Mouse (Mus musculus): ENCODE measurements around the gene Rad51. TPM values are rescaled to one million over a fixed set of nuclear protein-coding genes. Genes with fewer than 3 reads are reported as not detected.

Gene Rad51
- 8.4 TPM for polyA plus RNA-seq (2017; shearing (Covaris generic))

DNA sequence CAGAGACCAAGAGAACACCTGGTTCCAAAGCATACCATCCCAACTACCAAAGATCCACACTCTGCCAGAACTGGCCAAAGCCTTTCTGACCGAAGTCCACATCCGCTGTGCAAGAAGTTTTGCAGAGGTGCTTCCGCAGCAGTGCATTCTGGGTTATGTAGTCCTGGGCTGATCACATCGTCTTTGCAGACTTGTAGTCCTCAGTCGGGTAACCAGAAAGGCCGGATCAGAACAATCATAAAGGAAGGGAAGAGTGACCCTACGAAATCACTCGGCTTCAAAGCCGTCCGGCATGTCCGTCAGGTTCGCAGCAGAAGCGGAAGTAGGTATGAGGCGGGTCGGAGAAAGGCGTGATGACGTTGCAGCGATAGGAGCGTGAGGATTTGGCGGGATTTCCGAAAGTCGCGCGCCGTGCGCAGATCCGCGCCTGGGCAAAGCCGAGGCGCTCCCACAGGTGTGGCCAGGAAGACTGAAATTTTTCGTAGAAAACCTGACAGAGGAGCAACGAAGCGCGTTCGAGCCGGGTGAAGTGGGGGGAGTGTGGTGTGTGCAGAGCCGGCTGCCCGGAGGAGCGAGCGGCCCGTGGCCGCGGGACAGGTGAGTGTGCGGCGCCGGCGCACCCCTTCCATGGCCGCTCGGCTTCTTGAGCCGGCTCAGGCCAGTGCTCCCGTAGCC lies at the start of gene Rad51:
TSS of gene Rad51 (plus strand) at position 356 of the 675 bp plus-strand sequence.

DNA sequence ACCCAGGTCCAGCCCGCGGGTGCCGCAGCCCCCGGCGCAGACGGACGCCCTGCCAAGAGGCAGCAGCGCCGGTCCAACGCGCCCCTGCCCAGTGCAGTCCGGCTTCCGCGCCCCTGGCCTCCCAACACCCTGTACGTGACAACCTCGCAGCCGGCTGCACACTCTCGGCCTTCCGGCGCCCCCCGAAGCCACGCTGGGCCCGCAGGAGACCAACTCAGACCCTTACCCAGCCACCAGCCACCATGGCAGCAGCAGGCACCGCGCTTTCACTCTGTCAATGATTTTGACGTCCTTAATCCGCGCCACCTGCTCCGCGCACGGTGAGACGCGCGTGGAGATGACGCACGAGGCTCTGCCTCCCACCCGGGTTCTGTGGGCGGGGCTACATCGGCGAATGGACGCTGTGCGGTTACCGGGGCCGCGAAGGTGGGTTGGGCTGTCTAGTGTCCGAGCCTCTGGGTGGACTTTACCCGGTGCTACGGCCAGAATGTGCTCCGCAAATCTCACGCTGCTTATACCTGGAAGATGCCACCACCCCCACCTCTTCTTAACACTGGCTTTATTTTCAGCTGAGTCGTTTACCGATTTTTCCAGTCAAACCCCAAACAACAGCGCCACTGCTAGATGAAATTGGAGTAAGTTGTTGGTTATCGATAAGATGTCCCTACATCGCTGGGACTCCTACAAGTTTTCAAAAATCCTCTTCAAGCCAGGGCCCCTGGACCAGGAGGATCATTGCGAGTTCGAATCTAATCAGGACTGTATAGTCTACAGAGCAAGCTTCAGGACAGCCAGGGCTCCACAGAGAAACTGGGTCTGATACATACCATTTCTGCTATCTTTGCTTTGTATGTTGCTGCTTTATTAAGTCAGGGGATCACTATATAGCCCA lies 44.3 kb downstream of the Rad51 start, which contains the start of gene Rmdn3:
TSS of gene Rmdn3 (minus strand) at position 354 of the 892 bp plus-strand sequence.

DNA sequence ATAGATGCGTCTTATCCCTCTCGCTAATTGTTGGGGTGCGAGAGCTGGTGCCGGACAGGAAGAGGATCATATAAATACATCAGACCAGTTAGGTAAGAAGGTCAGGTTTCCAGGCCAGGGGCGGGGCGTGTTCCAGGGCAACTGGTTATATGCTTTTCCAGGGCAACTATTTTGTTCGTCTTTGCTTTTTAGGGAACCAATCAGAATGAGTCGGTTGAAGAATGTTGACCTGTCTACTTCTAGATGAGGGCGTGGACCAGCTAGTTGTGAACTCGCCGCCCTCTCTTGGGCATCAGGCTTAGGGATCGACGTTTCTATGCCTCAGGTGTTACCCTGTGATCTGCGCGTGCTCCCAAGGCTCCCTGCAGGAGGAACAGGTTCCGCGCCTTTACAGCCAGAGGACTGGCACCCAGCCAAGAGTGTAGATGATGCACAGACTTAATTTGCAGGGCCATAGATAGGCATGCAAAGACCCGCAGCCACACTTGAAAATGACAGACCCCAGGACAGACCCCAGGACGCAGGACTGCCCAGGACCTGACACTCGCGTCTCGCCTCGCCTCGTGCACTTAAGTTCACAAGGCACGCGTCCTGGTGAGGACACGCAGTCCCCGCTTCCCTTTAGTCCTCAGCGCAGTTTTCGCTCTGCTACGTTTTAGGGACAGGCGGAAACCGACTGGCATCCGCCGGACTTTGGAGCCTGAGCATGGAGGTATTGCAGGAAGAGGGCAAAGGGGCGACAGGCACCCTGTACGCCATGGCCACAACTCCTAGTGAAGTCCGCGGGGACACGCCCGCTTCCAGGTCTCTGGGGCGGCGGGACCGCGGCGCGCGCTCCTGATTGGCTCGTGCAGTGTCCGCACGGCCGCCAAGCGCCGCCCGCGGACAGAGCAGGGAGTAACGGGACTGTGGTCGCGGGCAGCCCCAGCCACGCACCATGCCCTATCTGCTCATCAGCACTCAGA lies 54.6 kb downstream of the Rad51 start, which contains the start of gene Gchfr:
TSS of gene Gchfr (plus strand) at position 873 of the 965 bp plus-strand sequence.

DNA sequence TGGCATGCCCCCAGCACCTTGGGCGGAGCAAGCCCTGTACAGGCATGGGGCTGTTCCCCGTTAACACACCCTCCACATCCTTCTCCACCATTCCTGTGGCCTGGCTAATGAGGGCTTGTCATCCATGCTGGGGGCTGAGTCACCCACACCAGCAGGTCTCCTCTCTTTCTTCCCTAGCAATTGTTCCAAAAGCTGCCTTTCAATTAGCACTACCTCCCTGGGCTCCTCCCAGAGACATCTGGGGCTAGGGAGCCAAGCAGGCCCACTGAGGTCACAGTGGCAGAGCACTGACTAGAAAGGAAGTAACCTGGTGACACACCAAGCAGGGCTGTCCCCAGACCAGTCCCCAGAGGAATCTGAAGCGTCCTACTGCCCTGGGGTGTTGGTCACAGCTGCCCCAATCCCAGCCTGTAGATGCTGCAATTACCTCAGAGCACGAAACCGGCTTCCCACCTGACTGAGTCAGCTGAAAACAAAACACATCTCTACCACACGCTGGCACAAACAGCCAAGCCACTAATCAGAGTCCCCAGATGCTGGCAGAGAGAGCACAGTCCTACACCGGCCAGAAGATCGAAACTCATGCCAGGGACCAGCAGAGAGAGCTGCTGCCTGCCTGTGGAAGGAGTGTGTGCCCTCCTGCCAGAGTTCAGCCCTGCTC lies 61.5 kb downstream of the Rad51 start, which contains the start of gene Gm14137:
TSS of gene Gm14137 (plus strand) at position 519 of the 661 bp plus-strand sequence.

Other genes with a start within 250 kb of the Rad51 start
- 2.2 TPM for gene Bahd1, start 212.4 kb upstream of the Rad51 start, polyA plus RNA-seq (2017; shearing (Covaris generic))
- gene Chst14, start 186.3 kb upstream of the Rad51 start, polyA plus RNA-seq (2017; shearing (Covaris generic)): 4.7 TPM
- gene Ccdc32, start 83.4 kb upstream of the Rad51 start, polyA plus RNA-seq (2017; shearing (Covaris generic)): 27.1 TPM
- 3.0 TPM for gene Rpusd2, start 78.0 kb upstream of the Rad51 start, polyA plus RNA-seq (2017; shearing (Covaris generic))
- 3.4 TPM for gene Knl1, start 65.7 kb upstream of the Rad51 start, polyA plus RNA-seq (2017; shearing (Covaris generic))
- 25.7 TPM for gene Rmdn3, start 44.2 kb downstream of the Rad51 start, polyA plus RNA-seq (2017; shearing (Covaris generic))
- gene Gchfr, start 55.0 kb downstream of the Rad51 start, polyA plus RNA-seq (2017; shearing (Covaris generic)): not detected
- 0.90 TPM for gene Gm14137, start 61.7 kb downstream of the Rad51 start, polyA plus RNA-seq (2017; shearing (Covaris generic))
- 69.5 TPM for gene Zfyve19, start 95.8 kb downstream of the Rad51 start, polyA plus RNA-seq (2017; shearing (Covaris generic))
- gene Dnajc17, start 96.0 kb downstream of the Rad51 start, polyA plus RNA-seq (2017; shearing (Covaris generic)): 16.6 TPM
- not detected for gene Ppp1r14d, start 117.1 kb downstream of the Rad51 start, polyA plus RNA-seq (2017; shearing (Covaris generic))
- gene Spint1, start 124.6 kb downstream of the Rad51 start, polyA plus RNA-seq (2017; shearing (Covaris generic)): 0.44 TPM
- gene Rhov, start 158.5 kb downstream of the Rad51 start, polyA plus RNA-seq (2017; shearing (Covaris generic)): 0.56 TPM
- gene Vps18, start 175.9 kb downstream of the Rad51 start, polyA plus RNA-seq (2017; shearing (Covaris generic)): 21.5 TPM
- not detected for gene Dll4, start 213.0 kb downstream of the Rad51 start, polyA plus RNA-seq (2017; shearing (Covaris generic))
- gene Chac1, start 238.4 kb downstream of the Rad51 start, polyA plus RNA-seq (2017; shearing (Covaris generic)): 0.18 TPM